Mouse (Mus musculus): Measurements from ENCODE around the gene Scamp2.

Scamp2 gene

DNA sequence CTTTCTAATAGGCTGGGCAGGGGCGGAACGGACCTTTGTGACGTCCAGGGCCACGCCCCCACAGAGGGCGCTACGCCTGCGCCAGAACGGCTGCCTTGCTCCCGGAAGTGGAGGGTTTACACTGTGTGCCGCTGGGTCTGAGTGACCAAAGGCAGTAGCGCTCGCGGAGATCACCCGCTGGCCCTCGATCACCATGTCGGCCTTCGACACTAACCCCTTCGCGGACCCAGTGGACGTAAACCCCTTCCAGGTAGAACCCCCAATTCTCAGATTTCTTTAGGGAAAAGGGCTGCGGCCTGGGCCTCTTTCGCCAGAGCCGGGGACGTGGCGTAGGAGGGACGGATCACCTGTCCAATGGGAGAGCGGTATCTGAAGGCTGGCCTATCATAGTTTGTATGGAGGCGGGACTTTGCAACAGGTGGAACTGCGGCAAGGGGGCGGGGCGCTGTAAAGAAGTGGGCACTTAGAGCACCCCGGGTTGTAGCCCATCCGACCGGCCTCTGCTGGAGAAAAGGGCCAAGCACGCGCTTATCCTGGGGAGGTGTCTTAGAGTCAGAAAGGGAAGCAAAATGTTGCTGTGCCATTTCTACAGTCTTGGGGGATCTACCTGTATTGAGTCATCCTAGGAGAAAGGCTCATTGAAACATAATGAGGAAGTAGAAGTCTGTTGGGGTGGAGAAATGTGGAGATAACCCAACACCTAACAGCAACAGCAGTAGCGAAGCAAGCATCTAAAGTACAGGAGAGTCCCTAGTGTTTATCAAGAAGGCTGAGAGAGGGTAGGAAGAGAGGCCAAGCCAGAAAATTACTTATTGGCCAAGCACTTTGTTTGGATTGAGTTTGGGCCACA lies at the start of gene Scamp2:
Gene Scamp2 (plus strand): TSS at position 83 of the 850 bp plus-strand sequence.
- peak; percentile 86 to 92 for DNase-seq (ENCODE audit: low spot score in 2 of 2)

DNA sequence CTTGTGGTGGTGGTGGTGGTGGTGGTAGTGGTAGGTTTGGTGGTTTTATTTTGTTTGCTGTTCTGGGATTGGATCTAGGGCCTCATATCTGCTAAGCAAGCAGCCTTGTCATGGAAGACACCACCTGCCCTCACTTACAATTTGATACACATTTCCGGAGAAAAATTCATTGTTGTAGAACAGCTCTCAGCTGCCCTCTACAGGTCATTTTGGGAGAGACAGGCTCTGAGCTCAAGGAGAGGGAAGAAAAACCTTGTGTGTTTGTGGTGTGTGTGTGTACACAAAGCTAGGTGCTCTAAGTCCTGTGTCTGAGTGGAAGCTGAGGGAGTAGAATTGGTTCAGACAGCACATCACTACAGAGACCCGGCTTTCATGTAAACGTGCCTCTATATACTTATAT lies 43.6 kb upstream of the Scamp2 start:
- peak in 1 of 2 experiments; percentile 59 for DNase-seq (ENCODE audit: low spot score in 2 of 2)

DNA sequence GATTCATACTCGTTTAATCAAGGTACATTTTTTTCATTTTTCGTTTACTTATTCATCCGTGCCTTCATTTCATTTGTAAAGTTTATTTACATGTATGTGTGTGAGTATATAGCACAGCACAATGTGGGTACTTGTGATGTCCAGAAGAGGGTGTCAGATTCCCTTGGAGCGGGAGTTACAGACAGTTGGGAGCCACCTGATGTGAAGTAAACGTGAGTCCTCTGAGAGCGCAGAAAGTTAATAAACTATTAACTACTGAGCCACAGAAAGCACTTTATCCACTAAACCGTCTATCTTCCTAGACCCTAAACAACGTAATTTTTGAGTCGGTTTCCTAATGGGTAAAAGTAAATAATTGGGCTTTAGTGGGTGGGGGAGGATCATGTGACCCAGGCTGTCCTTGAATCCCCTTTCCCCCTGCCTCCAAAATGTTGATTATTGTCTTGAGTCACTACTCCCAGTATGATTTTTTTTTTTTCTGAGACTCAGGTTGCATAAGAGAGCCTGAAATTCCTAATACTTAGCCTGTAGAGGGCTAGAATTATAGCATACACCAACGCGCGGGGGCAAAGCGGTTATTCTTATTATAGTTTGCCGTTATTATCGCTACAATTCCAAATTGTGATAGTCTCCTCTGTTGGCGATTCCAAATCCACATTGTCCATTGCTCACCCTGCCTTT lies 40.2 kb upstream of the Scamp2 start:
- DNase-seq (ENCODE audit: low spot score in 2 of 2) = no peak

DNA sequence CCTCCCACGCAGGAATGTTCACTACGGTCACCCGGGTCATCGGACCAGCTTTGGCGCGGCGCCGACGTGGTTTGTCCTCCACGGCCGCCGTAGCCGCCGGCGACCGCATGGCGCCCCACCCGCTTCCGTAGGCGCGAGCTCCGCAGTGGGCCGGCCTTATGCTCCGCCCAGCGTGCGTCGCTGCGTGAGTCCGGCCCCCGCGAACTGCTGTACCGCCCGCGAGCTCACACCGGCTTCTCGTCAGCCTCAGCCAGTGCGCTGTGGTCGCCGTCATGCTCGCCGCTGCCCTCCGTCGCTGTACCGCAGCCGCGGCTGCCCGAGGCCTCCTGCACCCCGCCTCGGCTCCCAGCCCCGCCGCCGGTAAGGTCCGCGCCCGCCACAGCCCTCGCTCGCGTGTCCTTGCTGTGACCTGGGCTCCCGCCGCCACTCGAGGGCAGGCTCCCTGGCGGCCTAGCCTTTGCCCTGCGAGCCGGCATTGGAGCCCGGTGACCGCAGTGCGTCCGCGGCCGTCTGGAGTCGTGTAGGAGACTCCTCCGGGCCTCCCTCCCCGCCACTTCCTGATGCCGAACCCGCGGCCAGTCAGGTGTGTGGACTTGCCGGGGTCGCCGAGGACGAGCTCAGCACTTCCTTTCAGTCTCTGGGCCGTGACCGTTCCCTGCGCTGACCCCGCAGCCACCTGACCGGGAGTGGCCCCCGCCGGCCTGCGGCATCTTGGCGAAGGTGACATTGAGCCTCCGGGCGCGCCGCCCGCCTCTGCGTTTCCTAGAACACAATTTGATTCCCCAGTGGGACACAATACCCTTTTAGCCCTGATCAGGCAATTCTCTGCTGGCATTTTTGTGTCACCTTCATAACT lies 39.5 kb upstream of the Scamp2 start, which contains the start of gene Cox5a:
Gene Cox5a (plus strand): TSS at position 219 of the 856 bp plus-strand sequence.
- peak; percentile 87 to 92 for DNase-seq (ENCODE audit: low spot score in 2 of 2)

DNA sequence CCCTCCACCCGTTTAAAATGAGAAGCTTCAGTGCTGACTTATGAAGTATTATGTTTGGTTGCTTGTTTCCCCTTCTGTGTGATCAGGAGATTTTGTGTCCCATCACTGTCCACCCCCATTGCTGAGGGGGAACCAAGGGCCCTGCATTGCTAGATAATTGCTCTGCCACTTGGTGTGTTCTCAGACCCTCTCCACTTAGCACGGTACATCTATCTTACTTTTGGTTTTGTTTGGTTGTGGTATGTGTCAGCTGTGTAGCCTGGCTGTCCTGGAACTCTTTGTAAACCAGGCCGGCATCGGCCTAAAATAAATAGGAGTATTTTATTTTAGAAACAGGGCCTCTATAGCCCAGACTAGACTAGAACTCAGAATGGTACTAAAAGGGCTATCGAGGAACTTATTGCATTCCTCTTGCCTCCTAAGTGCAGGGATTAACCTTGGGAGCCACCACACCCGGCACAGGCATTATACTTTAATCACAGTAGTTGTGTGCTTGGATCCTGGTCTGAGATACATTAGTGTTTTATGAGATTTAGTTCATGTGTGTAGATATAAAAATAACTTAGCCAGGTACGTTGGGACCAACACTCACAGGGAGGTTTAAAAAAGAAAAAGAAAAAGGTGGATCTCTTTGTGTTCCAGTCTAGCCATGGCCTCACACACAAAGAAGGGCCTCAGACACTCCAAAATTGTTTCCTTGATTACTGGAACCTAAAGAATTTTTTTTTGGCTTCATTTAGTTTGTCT lies 38.5 kb upstream of the Scamp2 start:
- no peak for DNase-seq (ENCODE audit: low spot score in 2 of 2)

DNA sequence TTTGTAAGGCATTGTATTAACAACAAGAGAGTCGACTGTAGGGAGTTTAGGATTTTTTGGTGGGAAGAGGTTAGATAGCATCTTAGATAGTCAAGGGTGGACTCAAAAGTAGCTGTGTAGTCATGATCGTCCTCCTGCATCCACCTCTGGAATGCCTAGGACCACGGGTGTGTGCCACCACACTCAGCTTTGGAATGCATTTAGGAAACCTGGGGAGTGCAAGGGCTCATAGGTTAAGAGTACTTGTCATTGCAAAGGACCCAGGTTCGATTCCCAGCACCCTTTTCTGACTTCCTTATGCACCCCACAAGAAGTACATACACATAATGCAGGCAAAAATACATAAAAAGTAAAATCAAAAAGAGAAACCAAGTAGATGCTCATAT lies 37.9 kb upstream of the Scamp2 start:
- DNase-seq (ENCODE audit: low spot score in 2 of 2) = no peak

DNA sequence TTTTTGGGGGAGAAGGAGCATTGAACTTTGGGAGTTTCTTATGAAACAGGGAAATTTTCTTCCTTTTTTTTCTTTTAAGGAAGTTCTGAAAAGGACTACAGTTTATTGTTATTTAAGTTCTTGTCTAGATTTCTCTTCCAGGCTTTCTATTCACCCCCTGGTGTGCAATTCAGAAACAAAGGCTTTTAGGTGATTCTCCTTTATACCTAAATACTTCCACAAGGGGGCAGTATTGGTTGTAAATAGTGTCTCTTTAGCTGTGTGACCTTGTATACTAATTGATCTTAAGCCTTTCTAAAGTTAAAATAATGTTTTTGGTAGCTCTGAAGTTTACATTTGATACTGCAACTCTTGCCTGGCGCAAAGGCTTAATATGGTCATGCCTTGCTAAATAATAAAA lies 37.0 kb upstream of the Scamp2 start:
- no peak for DNase-seq (ENCODE audit: low spot score in 2 of 2)

DNA sequence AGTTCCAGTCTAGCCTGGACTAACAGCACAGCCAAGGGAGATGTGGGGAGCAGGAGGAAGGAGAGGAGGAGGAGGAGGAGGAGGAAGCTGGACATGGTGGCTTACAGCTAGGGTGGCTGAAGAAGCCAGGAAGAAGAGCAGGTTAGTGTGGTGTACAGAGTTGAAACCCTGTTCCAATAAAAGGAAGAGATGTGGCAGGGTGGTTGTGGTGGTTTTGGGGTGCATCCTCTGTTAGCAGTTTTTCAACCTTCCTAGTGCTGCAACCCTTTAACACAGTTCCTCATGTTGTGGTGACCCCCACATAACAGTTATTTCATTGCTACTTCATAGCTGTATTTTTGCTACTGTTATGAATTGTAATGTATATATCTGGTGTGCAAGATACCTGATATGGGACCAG lies 36.3 kb upstream of the Scamp2 start:
- no peak for DNase-seq (ENCODE audit: low spot score in 2 of 2)

DNA sequence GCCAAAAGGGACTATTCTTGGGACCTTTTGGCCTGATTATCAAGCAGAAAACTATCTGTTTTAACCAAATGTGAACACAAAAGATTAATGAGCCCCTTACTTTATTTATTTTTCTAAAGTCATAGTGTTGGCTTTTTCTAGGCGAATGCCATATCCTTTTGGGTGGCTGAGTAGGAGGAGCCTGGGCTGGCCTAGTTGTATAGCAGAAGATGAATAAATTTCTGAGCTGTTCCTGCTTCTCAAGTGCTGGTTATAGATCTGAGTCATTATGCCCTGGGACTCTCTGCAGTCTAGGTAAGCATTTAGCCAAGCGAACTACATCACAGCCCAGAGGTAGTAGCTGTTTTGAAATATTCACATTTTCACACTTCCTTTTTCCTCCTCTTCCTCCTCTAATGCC lies 35.2 kb upstream of the Scamp2 start:
- DNase-seq (ENCODE audit: low spot score in 2 of 2) = no peak

DNA sequence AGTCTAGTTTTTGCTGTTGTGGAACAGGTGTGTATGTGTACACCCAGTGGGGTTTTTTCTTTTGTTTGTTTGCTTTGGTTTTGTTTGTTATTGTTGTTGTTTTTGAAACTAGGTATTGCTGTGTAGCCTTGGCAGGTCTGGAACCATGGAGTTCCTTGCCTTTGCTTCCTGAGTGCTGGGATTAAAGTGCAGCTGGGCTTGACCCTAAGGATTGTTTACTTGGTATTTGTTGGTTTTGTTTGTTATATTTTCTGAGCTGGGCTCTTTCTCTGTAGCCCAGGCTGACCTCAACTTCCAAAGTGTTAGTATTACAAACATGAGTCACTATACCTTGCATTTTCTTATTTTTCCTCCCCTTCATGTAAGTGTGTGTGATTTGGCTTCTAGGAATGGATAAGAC lies 34.3 kb upstream of the Scamp2 start:
- no peak for DNase-seq (ENCODE audit: low spot score in 2 of 2)

DNA sequence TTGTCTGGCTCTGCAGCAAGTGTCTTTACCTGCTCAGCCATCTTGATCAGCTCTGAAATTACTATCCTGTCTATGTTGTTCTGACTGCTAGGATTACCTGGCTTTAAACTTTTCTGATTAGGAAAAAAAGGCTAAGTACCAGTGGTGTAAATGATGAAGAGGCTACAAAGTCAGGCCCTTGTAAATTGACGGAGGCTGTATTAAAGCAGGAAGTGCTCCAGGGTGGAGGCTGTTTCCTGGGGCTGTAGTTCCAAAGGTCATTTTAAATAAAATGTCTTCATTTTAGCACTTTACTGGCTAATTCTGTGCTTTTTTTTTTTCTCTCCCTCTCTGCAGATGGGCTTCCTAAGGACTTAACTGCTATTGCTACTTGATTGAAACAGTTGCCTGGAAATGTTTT lies 28.8 kb upstream of the Scamp2 start:
- no peak for DNase-seq (ENCODE audit: low spot score in 2 of 2)

DNA sequence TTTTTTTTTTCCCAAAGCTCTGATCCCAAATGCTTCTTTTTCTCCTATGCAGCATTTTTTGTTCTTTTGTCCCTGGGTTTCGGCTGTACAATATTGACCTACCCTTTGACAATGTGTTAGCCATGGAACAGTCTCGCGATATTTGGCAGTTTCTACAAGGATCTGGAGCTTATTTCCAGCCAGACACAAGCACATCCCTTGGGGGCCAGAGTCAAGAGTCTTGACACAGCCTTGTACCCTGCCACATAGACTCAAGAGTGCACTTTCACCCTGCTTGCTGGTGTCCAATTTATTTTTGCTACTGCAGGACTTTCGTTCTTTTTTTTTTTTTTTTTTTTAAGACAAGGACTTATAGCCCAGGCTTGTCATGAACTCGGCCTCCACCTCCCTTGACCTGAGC lies 24.4 kb upstream of the Scamp2 start:
- no peak for DNase-seq (ENCODE audit: low spot score in 2 of 2)

DNA sequence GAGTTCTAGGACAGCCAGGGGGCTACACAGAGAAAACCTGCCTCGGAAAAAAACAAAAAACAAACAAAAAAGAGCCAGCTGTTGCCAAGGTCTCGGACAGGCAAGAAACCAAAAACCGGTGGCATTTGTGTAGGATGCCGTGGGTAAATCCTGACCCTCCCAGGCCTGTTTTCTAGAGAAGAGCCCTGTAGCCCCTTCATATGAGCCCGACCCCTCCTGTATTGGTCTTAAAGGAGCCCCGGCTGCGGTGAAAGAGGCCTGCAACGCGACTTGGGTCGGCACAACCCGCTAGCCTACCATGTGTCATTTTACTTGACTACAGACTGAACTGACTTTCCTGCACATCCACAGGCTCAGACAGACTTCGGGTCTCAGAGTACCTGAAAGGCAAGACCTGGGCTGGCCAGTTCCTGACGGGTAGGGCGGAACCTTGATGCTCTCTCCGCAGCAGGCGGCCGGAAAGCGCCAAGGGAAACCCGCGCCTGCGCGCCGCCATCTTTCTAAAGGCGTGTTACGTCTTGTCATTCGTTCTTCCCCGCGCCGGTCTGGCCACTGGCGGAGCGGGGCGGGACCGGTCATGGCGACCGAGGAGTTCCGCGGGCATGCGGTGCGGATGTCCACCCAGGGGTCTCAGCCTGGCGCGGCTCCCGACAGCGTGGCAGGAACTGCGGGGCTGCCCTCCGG lies 23.6 kb upstream of the Scamp2 start, which contains the start of gene Fam219b:
Gene Fam219b (plus strand): TSS at position 485 of the 684 bp plus-strand sequence.
- peak; percentile 87 to 90 for DNase-seq (ENCODE audit: low spot score in 2 of 2)

DNA sequence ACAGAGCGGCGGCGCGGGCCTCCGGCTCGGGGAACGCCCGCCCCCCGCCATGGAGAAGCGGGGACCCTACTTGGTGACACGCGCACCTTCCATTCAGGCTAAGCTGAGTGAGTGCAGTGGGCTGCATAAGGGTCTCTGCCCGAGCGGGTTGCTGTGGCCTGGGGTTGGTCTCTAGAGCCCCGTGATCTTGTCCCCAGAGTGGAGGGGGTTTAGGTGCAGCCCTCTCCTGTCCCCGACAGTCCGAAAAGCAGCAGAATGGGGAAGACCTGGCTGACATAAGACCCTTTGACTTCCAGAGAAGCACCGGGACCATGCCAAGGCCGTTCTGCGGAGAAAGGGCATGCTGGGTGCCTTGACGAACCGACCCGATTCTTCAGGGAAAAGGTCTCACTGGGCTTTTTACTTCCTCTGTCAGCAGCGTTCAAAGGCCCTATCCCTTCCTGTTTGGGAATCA lies 23.0 kb upstream of the Scamp2 start:
- DNase-seq (ENCODE audit: low spot score in 2 of 2) = no peak

DNA sequence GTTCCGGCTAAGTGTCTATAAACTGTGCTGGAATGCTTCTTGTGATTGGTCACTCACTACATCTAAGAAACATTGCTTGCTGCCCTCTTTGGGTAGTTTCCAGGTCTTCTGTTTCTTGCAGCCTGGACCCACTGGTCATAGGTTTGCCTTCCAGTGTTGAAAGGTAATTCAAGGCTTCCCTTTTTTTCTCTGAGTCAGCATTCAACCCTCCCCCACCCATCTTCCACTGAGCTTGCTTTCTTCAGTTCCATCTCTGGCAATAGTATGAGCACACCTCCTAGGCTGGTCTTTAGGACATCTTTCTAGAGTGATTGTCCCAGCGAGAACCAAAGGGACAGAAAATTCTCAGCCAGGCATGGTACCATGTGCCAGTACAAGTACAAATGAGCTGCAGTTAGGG lies 21.2 kb upstream of the Scamp2 start:
- no peak for DNase-seq (ENCODE audit: low spot score in 2 of 2)

DNA sequence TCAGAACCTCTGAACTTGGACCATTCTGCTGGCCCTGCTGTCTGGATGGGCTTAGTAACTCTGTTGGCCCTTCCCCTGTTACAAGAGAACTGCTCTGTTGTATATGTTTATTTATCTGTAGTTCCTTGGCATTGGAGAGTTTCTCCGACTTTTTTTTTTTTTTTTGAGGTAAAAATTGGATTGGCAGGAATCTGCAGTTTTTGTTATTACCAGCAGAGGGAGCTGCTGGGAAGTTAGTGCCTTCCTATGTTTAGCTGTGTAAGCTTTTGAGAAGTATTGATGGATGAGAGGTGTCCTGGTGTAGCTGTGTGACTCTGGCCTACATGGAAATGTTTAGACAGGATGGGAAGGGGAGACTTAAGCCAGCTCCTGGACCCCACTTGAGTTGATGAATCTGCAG lies 19.4 kb upstream of the Scamp2 start:
- no peak for DNase-seq (ENCODE audit: low spot score in 2 of 2)

DNA sequence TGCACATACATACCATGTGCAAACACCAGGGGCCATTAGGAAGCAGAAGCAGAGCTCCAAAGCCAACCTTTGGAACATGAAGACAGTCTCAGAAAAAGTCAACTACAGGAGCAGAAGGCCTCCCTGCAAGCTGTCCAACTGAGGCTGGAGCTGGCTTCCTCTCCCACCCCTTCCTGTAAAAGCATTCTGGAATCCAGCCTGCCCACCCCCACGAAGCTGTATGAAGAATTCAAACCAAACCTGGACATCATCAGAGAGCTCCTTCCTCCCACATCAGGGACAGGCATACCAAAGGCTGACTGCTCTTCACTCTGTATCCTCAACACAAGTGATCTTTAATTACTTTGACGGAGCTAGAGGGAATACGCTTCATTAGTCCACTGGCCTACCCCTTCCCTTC lies 16.8 kb upstream of the Scamp2 start:
- DNase-seq (ENCODE audit: low spot score in 2 of 2) = no peak

DNA sequence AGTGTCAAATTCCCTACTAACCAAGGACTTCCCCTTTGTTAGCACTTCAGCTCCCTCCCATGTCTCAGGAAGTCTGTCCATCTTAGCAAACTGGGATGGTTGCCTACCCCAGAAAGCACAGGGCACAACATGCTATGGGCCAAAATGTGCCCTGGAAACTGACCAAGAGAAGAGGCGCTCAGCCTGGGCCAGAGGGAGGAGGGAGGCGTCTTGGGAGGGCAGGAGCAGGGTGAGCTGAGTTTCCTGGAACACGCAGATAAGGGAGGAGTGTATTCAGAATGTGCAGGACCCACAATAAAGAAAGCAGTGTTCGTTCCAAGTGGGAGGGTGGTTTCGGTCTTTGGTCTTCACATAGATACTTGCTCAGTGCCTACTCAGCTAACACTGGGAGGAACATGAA lies 13.5 kb upstream of the Scamp2 start:
- DNase-seq (ENCODE audit: low spot score in 2 of 2) = no peak

DNA sequence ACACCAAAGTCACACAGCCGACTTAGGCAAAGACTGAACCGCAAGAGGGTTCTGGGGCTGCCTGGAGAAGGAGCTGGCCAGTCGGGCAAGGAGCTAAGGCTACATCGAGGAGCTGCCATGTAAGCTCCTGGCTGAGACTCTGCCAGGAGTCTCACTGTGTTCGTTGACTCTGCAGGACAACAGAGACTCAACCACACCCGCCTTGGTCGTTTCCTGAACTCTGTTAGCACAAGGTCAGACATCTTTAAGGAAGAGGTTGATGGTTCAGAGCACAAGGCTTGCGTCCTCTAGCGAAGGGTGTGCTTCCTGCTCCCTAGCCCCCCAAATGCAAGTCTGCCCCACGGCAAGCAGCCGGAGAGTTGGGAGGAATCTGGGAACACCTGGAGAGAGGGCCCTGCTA lies 12.9 kb upstream of the Scamp2 start:
- no peak for DNase-seq (ENCODE audit: low spot score in 2 of 2)

DNA sequence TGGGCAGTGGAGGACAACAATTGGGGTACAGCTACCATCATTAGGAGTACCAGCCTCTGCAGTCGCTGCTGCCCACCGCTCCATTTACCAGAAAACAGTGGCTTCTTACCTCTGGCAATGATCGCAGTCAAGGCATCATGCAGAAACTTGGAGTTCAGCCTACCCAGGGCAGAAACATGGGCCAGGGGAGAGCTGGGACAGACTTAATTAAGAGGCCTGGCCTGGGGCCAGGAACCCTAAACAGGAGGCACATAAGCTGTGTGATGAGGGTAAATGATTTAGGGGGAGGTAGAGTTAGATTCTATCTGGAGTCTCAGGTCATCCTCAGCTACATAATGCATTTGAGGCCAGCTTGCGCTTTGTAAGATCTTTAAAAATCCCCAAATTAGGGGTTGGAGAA lies 11.6 kb upstream of the Scamp2 start:
- no peak for DNase-seq (ENCODE audit: low spot score in 2 of 2)

All from frontal cortex, postnatal 10 days (tissue).